ENCODE assay signal across 19 mouse cellular contexts in genomic region chr16:95363632-95364465, GRCm38 (mm10).
A peak's percentile ranks its signal among the peaks of the same experiment; 100 is the strongest.
DNase-seq lines count a peak whose midpoint lies in the region; ATAC-seq and TF ChIP-seq lines count a peak whose summit lies in the region.
"Had no signal": no experiment of that assay in that cellular context is flagged by ENCODE, and none has a peak within 500 bp of the region (broad histone marks: within the 10 kb centered on the region; RNA-seq: fewer than 3 reads in every experiment).

No protein-coding gene starts in this region.

- H3K9ac ChIP-seq in lung, postnatal 0 days (replicated peaks; ENCODE audit: low read depth), result no peak overlapping the region
- H3K9ac ChIP-seq in intestine, embryonic 15.5 days, result no peak overlapping the region
- H3K9ac ChIP-seq in neural tube, embryonic 15.5 days (replicated peaks), result no peak overlapping the region
- H3K9ac ChIP-seq: hindbrain, embryonic 13.5 days; neural tube, embryonic 13.5 days had no signal

- peak overlapping the region; percentile 11; the same call in 1 of the 2 replicates for H3K27ac ChIP-seq in lung, postnatal 0 days (ENCODE audit: low read length)
- peak overlapping the region; percentile 75 for H3K27ac ChIP-seq in intestine, embryonic 15.5 days
- no peak overlapping the region for H3K27ac ChIP-seq in neural tube, embryonic 15.5 days (replicated peaks)
- H3K27ac ChIP-seq: hindbrain, embryonic 13.5 days; kidney, postnatal 0 days; layer of hippocampus, adult 2 months; neural tube, embryonic 13.5 days had no signal

- H3K36me3 ChIP-seq in lung, postnatal 0 days (ENCODE audit: insufficient read depth, low read length), result no peaks in the 10 kb centered on the region
- no peaks in the 10 kb centered on the region for H3K36me3 ChIP-seq in intestine, embryonic 15.5 days
- no peaks in the 10 kb centered on the region for H3K36me3 ChIP-seq in neural tube, embryonic 15.5 days
- H3K36me3 ChIP-seq: hindbrain, embryonic 13.5 days; neural tube, embryonic 13.5 days had no signal

- H3K4me1 ChIP-seq in lung, postnatal 0 days (ENCODE audit: insufficient read depth, low read depth, low read length), result peaks cover 10% of the 10 kb centered on the region; the same call in 1 of the 2 replicates
- peaks cover 7% of the 10 kb centered on the region; the same call in 1 of the 2 replicates for H3K4me1 ChIP-seq in intestine, embryonic 15.5 days (replicated peaks)
- no peaks in the 10 kb centered on the region for H3K4me1 ChIP-seq in neural tube, embryonic 15.5 days
- H3K4me1 ChIP-seq: neural tube, embryonic 13.5 days had no signal

- WGBS in lung, postnatal 0 days, result 66% methylated on average over 17 of the region's 18 CpGs
- WGBS in intestine, embryonic 15.5 days, result 64% methylated on average over 18 of the region's 18 CpGs
- 69% methylated on average over 18 of the region's 18 CpGs for WGBS in neural tube, embryonic 15.5 days

- H3K4me2 ChIP-seq in lung, postnatal 0 days (replicated peaks; ENCODE audit: low read depth, low read length), result no peak overlapping the region
- no peak overlapping the region for H3K4me2 ChIP-seq in intestine, embryonic 15.5 days (replicated peaks)
- H3K4me2 ChIP-seq in neural tube, embryonic 15.5 days, result no peak overlapping the region
- H3K4me2 ChIP-seq: hindbrain, embryonic 13.5 days; neural tube, embryonic 13.5 days had no signal

- no peak for TF ChIP-seq EP300 in lung, postnatal 0 days (IDR thresholded peaks at IDR 0.05)

- peak; percentile 62 for ATAC-seq in lung, postnatal 0 days
- peak; percentile 46 for ATAC-seq in intestine, embryonic 15.5 days
- ATAC-seq in neural tube, embryonic 15.5 days (ENCODE audit: low FRiP score), result no peak

- no peak overlapping the region for H3K4me3 ChIP-seq in lung, postnatal 0 days (ENCODE audit: low read depth, low read length)
- H3K4me3 ChIP-seq in intestine, embryonic 15.5 days (replicated peaks), result no peak overlapping the region
- no peak overlapping the region for H3K4me3 ChIP-seq in neural tube, embryonic 15.5 days (replicated peaks)
- H3K4me3 ChIP-seq: hindbrain, embryonic 13.5 days; layer of hippocampus, adult 2 months; neural tube, embryonic 13.5 days had no signal

- no peak for TF ChIP-seq CTCF in lung, postnatal 0 days (IDR thresholded peaks at IDR 0.05)

- no peaks in the 10 kb centered on the region for H3K9me3 ChIP-seq in lung, postnatal 0 days (ENCODE audit: low read length)
- H3K9me3 ChIP-seq in intestine, embryonic 15.5 days, result no peaks in the 10 kb centered on the region
- H3K9me3 ChIP-seq in neural tube, embryonic 15.5 days (replicated peaks), result no peaks in the 10 kb centered on the region
- H3K9me3 ChIP-seq: hindbrain, embryonic 13.5 days; neural tube, embryonic 13.5 days had no signal

- DNase-seq in layer of hippocampus, adult 11-12 months (ENCODE audit: low spot score), result peak; percentile 19
- DNase-seq in layer of hippocampus, adult 9-10 months (ENCODE audit: low spot score), result no peak
- DNase-seq in lung, postnatal 0 days (ENCODE audit: low spot score), result peak; percentile 41
- DNase-seq in lung, postnatal 36 days, result no peak
- DNase-seq in MN1 (ENCODE audit: low spot score), result no peak
- DNase-seq: adrenal gland, postnatal 25 days; B cell, adult 2 months; cerebellum, adult 8-10 months; gastrocnemius, postnatal 25 days; heart, postnatal 10 days; kidney, adult 11 months; lung, adult 2 months; right cerebral cortex, postnatal 25 days had no signal

- H3K27me3 ChIP-seq in lung, postnatal 0 days (replicated peaks; ENCODE audit: insufficient read depth, low read length), result no peaks in the 10 kb centered on the region
- H3K27me3 ChIP-seq in intestine, embryonic 15.5 days (replicated peaks), result no peaks in the 10 kb centered on the region
- H3K27me3 ChIP-seq in neural tube, embryonic 15.5 days (replicated peaks), result no peaks in the 10 kb centered on the region
- H3K27me3 ChIP-seq: hindbrain, embryonic 13.5 days; neural tube, embryonic 13.5 days had no signal

Comparison
In these comparisons a context has a peak if more than half of its experiments do, and no peak if none do; other contexts are left out.
1. DNase-seq: peak in layer of hippocampus, adult 11-12 months (single experiment) and lung, postnatal 0 days (single experiment); none in layer of hippocampus, adult 9-10 months (single experiment), lung, postnatal 36 days (single experiment) and MN1 (single experiment).